Mouse (Mus musculus) forebrain, embryonic 12.5 days (tissue): Measurements from ENCODE around the gene Cald1. TPM values are rescaled to one million over a fixed set of nuclear protein-coding genes. Genes with fewer than 3 reads are reported as not detected.
A peak's percentile ranks its signal among the peaks of the same experiment; 100 is the strongest.

Source experiments
- ATAC-seq: fragments of 200-750 bp; cut with Nextera tagmentation; 2 replicates; pipeline ENCODE4 v1.8.0; 2017; ENCODE audit warnings: moderate TSS enrichment; ENCODE audit not compliant: low FRiP score
- H3K27ac ChIP-seq: fragments of 300-500 bp; sonication (generic); 2 replicates; pipeline ENCODE4 v1.5.1; 2016; ENCODE audit warnings: mild to moderate bottlenecking
- H3K27me3 ChIP-seq: fragments of 300-500 bp; sonication (generic); 2 replicates; pipeline ENCODE4 v1.6.1; 2016; ENCODE audit warnings: mild to moderate bottlenecking
- H3K36me3 ChIP-seq: fragments of 300-500 bp; sonication (generic); replicated peaks from 2 replicates; pipeline ENCODE4 v1.6.1; 2016; ENCODE audit warnings: mild to moderate bottlenecking
- H3K4me1 ChIP-seq: fragments of 300-500 bp; sonication (generic); 2 replicates; pipeline ENCODE4 v1.6.1; 2016
- H3K4me2 ChIP-seq: fragments of 300-500 bp; sonication (generic); 2 replicates; pipeline ENCODE4 v1.6.1; 2016; ENCODE audit warnings: mild to moderate bottlenecking, moderate library complexity
- H3K4me3 ChIP-seq: fragments of 300-500 bp; sonication (generic); replicated peaks from 2 replicates; pipeline ENCODE4 v1.5.1; 2016; ENCODE audit warnings: mild to moderate bottlenecking
- H3K9ac ChIP-seq: fragments of 300-500 bp; sonication (generic); 2 replicates; pipeline ENCODE4 v1.6.1; 2016; ENCODE audit warnings: mild to moderate bottlenecking
- H3K9me3 ChIP-seq: fragments of 300-500 bp; sonication (generic); 2 replicates; pipeline ENCODE4 v1.6.1; 2016
- WGBS: fragments of 180-500 bp; shearing (Covaris S2); methylation state at CpG from one replicate; pipeline ENCODE4 v1.1.7; 2016; 5-methylcytosine and 5-hydroxymethylcytosine counted together
- polyA plus RNA-seq: library from polyadenylated mRNA; unstranded; fragments of >200 nt; fragmentation: Nextera tagmentation; extraction: Ambion mirVana; gene quantifications from 2 replicates; pipeline ENCODE4 v1.2.1, GENCODE M21; 2016

The Cald1 gene
- 105 and 133 TPM in 2 replicates for polyA plus RNA-seq

DNA sequence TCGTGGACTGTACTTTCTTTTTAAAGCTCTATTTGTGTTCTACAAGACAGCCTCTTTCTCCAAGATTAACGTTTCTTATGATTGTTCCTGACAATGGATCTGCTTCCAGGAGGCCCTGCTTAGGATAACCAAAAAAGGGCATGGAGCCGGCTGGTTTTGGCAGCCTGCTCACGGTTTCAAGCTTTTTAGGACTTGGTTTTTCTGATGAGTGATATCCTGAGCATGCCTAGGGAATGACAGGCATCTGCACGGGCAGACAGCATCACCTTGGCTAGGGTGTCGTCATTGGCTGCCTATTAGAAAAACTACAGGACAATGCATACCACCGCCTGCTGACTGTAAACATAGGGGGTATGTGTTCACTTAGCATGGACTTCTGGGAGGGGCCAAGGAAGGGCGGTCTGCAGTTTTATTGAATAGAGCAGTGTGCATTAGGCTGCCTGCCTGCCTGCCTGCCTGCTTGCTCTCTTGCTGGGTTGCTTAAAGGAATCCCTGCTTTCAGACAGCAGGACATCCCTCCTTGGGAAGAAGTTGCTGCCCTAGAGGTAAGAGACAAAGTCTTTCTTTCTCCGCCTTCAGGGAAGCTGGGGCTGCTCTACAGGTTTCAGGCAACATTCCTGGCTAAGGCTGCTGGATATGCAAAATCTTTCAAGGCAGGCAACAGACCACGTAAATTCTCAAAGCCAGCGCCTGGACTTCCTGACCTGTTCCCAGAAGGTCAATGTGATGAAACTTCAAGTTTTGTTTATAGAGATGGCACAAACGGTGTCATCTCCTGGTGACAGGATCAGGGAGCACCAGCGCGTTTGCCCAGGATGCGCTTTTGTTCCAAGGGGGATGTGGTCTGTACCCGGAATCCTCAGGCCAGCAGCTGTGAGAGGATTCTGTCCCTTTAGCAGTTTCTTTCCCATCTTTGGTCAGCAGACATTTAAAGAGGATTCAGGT is at the start of gene Cald1:
Gene Cald1 (plus strand): TSS at position 380 of the 945 bp plus-strand sequence.
- WGBS = 4% methylated on average over 16 of the region's 16 CpGs
- H3K36me3 ChIP-seq = no peaks in the 10 kb centered on the region
- H3K4me1 ChIP-seq = peaks cover 23% of the 10 kb centered on the region
- ATAC-seq = peak; percentile 75; the same call in 1 of the 2 replicates
- peak within 1 kb of the TSS; percentile 45; the same call in 1 of the 2 replicates for H3K9ac ChIP-seq
- H3K4me3 ChIP-seq = peak within 1 kb of the TSS; percentile 20
- no peaks in the 10 kb centered on the region for H3K9me3 ChIP-seq
- 0 out of 2 replicates have a peak within 1 kb of the TSS, but pooled peaks have one; percentile 42 for H3K27ac ChIP-seq
- peak within 1 kb of the TSS; percentile 50 for H3K4me2 ChIP-seq
- no peaks in the 10 kb centered on the region for H3K27me3 ChIP-seq

GRCm38 (mm10) chr6:34549017-34549416 is 49.3 kb upstream of the Cald1 start:
- H3K27ac ChIP-seq = no peak overlapping the region
- no peak overlapping the region for H3K4me2 ChIP-seq
- WGBS = 48% methylated on average over 2 of the region's 2 CpGs
- H3K9me3 ChIP-seq = no peaks in the 10 kb centered on the region
- ATAC-seq = no peak
- peaks cover 1% of the 10 kb centered on the region; the same call in 1 of the 2 replicates for H3K4me1 ChIP-seq
- no peaks in the 10 kb centered on the region for H3K27me3 ChIP-seq
- H3K9ac ChIP-seq = no peak overlapping the region
- H3K36me3 ChIP-seq = no peaks in the 10 kb centered on the region
- H3K4me3 ChIP-seq = no peak overlapping the region

GRCm38 (mm10) chr6:34552489-34553157 is 45.7 kb upstream of the Cald1 start:
- Histone ChIP-seq H3K27me3 (no peaks in the 10 kb centered on the region), H3K4me1 (no peaks in the 10 kb centered on the region), H3K4me3 (no peak overlapping the region), H3K36me3 (no peaks in the 10 kb centered on the region), H3K27ac (no peak overlapping the region), H3K4me2 (no peak overlapping the region), H3K9me3 (no peaks in the 10 kb centered on the region), H3K9ac (no peak overlapping the region)
- 85% methylated on average over 4 of the region's 4 CpGs for WGBS
- ATAC-seq = no peak

DNA sequence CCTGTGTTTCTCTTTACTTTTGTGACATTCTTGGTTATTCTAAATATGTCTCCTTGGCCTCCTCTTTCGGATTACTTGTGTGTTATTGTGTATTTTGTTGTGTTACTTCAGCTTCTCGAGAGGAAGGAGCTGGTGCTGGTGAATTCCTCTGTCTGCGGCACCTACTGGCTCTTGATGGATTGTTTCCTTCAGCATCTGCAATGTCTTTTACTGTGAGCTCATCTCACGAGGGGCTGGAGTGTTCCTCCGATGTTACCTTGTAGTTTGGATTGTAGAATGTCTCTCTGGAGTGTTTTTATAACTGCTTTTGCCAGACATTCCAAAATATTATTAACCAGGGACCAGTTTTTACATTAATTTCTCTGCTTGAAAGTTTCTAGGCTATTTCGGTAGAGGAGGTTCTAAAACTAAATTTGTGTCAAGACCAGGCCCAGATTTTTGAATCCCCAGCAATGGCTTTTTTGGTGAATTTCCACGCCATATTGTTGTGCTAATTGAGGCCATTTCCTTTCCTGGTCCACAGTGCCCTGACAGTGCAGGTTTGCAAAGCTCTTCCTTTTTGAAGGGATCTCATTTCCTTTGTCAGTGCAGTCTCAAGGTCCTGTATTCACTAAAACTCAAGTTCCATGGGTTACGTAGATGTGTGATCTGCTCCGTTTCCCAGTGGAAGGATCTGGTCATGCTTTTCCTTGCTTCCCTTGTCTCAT is 43.9 kb upstream of the Cald1 start:
- H3K4me2 ChIP-seq = no peak overlapping the region
- no peaks in the 10 kb centered on the region for H3K9me3 ChIP-seq
- ATAC-seq = no peak
- no peak overlapping the region for H3K4me3 ChIP-seq
- H3K9ac ChIP-seq = no peak overlapping the region
- H3K27me3 ChIP-seq = no peaks in the 10 kb centered on the region
- 88% methylated on average over 9 of the region's 9 CpGs for WGBS
- H3K36me3 ChIP-seq = no peaks in the 10 kb centered on the region
- no peaks in the 10 kb centered on the region for H3K4me1 ChIP-seq
- H3K27ac ChIP-seq = no peak overlapping the region

DNA sequence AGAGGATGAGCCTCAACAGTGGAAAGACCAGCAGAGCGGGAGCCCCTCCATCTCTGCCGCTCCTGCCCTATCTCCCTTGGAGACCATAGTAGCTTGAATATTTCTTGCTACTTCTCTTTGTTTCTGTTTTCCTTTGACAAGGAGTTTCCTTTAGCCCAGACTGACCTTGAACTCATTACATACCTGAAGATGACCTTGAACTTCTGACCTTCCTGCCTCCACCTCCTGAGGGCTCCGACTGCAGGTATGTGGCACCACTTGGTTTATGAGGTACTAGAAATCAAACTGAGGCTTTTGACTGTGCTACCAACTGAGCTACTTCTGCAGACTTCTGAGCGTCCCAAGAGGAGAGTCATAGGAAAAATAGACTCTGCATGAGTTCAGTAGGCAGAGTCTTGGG is 38.8 kb upstream of the Cald1 start:
- Histone ChIP-seq H3K4me1 (no peaks in the 10 kb centered on the region), H3K9ac (no peak overlapping the region), H3K27ac (no peak overlapping the region), H3K36me3 (no peaks in the 10 kb centered on the region), H3K4me2 (no peak overlapping the region), H3K4me3 (no peak overlapping the region), H3K27me3 (no peaks in the 10 kb centered on the region), H3K9me3 (no peaks in the 10 kb centered on the region)
- 87% methylated on average over 4 of the region's 4 CpGs for WGBS
- no peak for ATAC-seq

- H3K4me3 ChIP-seq = no peak overlapping the region
- H3K36me3 ChIP-seq = no peaks in the 10 kb centered on the region
- H3K4me2 ChIP-seq = no peak overlapping the region
- no peaks in the 10 kb centered on the region for H3K4me1 ChIP-seq
- H3K27me3 ChIP-seq = no peaks in the 10 kb centered on the region
- no peaks in the 10 kb centered on the region for H3K9me3 ChIP-seq
- 84% methylated on average over 7 of the region's 7 CpGs for WGBS
- ATAC-seq = no peak
- no peak overlapping the region for H3K27ac ChIP-seq
- H3K9ac ChIP-seq = no peak overlapping the region
Observed at GRCm38 (mm10) chr6:34565176-34565880, 33.0 kb upstream of the Cald1 start.

GRCm38 (mm10) chr6:34567298-34567697 is 31.0 kb upstream of the Cald1 start:
- H3K9me3 ChIP-seq = no peaks in the 10 kb centered on the region
- ATAC-seq = no peak
- 94% methylated on average over 5 of the region's 5 CpGs for WGBS
- no peaks in the 10 kb centered on the region for H3K27me3 ChIP-seq
- H3K36me3 ChIP-seq = no peaks in the 10 kb centered on the region
- H3K27ac ChIP-seq = no peak overlapping the region
- H3K4me1 ChIP-seq = no peaks in the 10 kb centered on the region
- H3K4me3 ChIP-seq = no peak overlapping the region
- no peak overlapping the region for H3K9ac ChIP-seq
- H3K4me2 ChIP-seq = no peak overlapping the region

- no peaks in the 10 kb centered on the region for H3K36me3 ChIP-seq
- WGBS = 87% methylated on average over 6 of the region's 6 CpGs
- H3K9ac ChIP-seq = no peak overlapping the region
- no peak overlapping the region for H3K4me2 ChIP-seq
- H3K9me3 ChIP-seq = no peaks in the 10 kb centered on the region
- H3K4me1 ChIP-seq = no peaks in the 10 kb centered on the region
- H3K4me3 ChIP-seq = no peak overlapping the region
- H3K27ac ChIP-seq = no peak overlapping the region
- H3K27me3 ChIP-seq = no peaks in the 10 kb centered on the region
- no peak for ATAC-seq
Observed at GRCm38 (mm10) chr6:34579504-34580068, 18.7 kb upstream of the Cald1 start.

DNA sequence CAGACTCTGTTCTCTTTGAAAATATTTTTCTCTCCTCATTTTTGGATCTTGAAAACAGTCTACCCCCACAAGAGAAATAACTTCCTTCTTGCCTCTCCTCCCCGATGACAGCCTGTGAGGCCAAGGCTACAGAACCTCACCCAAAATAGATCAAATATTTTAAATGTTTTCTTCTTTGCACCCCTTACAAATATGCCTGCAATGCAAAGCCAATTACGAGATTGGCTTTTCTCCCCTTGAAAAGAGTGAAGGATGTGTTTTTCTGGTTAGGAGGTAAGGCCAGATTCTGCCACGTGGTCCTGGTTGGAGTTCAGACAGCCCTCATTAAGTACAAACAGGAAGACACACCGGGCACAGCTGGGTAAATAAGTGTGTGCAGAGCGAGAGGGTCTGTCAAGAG is 14.9 kb upstream of the Cald1 start:
- 77% methylated on average over 5 of the region's 5 CpGs for WGBS
- no peak for ATAC-seq
- no peak overlapping the region for H3K27ac ChIP-seq
- no peak overlapping the region for H3K4me3 ChIP-seq
- H3K4me1 ChIP-seq = no peaks in the 10 kb centered on the region
- H3K9ac ChIP-seq = no peak overlapping the region
- H3K36me3 ChIP-seq = no peaks in the 10 kb centered on the region
- H3K27me3 ChIP-seq = no peaks in the 10 kb centered on the region
- H3K9me3 ChIP-seq = no peaks in the 10 kb centered on the region
- no peak overlapping the region for H3K4me2 ChIP-seq

DNA sequence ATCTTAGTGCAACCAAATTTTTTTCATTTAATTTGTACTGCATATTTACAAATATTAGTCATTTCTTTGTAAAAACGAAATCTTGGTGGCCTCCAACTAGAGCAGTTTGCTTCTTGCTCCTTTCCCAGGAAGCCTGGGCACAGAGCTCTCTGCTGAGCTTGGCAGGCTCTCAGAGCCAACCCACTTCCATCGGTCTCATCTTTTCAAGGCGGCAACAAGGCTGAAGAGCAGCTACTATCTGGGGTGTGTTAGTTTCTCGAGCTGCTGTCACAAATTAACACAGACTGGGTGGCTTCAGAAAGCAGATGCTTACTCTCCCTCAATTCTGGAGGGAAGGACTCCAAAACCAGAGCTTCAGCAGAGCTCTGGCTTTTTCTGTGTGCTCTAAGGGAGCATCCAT is 10.2 kb upstream of the Cald1 start:
- H3K9me3 ChIP-seq = no peaks in the 10 kb centered on the region
- H3K9ac ChIP-seq = no peak overlapping the region
- no peak for ATAC-seq

GRCm38 (mm10) chr6:34590716-34591115 is 7.6 kb upstream of the Cald1 start:
- Histone ChIP-seq H3K36me3 (no peaks in the 10 kb centered on the region), H3K9me3 (no peaks in the 10 kb centered on the region), H3K4me2 (no peak overlapping the region), H3K4me3 (no peak overlapping the region), H3K27me3 (no peaks in the 10 kb centered on the region), H3K27ac (no peak overlapping the region), H3K4me1 (no peaks in the 10 kb centered on the region), H3K9ac (no peak overlapping the region)
- no peak for ATAC-seq
- WGBS = 92% methylated on average over 9 of the region's 9 CpGs

More for the DNA sequence above, 10.2 kb upstream of the Cald1 start:
- WGBS = 86% methylated on average over 4 of the region's 4 CpGs
- Histone ChIP-seq H3K4me1 (no peaks in the 10 kb centered on the region), H3K4me3 (no peak overlapping the region), H3K4me2 (no peak overlapping the region), H3K36me3 (no peaks in the 10 kb centered on the region), H3K27me3 (no peaks in the 10 kb centered on the region), H3K27ac (no peak overlapping the region)
